Mouse (Mus musculus) midbrain, postnatal 0 days (tissue): ENCODE results near the gene Rapgefl1. TPM values are rescaled to one million over a fixed set of nuclear protein-coding genes. Genes with fewer than 3 reads are reported as not detected.

ENCODE experiments used
- ATAC-seq: fragments of 200-750 bp; cut with Nextera tagmentation; 2 replicates; pipeline ENCODE4 v1.8.0; 2017; ENCODE audit warnings: moderate number of reproducible peaks, mild to moderate bottlenecking, moderate TSS enrichment, moderate library complexity; ENCODE audit not compliant: low FRiP score
- DNase-seq: peaks from one replicate; pipeline ENCODE4 v3.0.0-alpha.2; 2015; ENCODE audit warnings: low spot score
- H3K27ac ChIP-seq: fragments of 300-500 bp; sonication (generic); 2 replicates; pipeline ENCODE4 v1.5.1; 2014; ENCODE audit warnings: low read depth, mild to moderate bottlenecking, low read length, mixed read lengths
- H3K27me3 ChIP-seq: fragments of 300-500 bp; sonication (generic); 2 replicates; pipeline ENCODE4 v1.6.1; 2014; ENCODE audit warnings: low read length, control low read depth, mixed read lengths; ENCODE audit not compliant: insufficient read depth
- H3K36me3 ChIP-seq: fragments of 300-500 bp; sonication (generic); 2 replicates; pipeline ENCODE4 v1.6.1; 2014; ENCODE audit warnings: low read length, control low read depth, mixed read lengths; ENCODE audit not compliant: insufficient read depth
- H3K4me1 ChIP-seq: fragments of 300-500 bp; sonication (generic); 2 replicates; pipeline ENCODE4 v1.6.1; 2014; ENCODE audit warnings: mild to moderate bottlenecking, control low read depth, antibody characterized with exemption, low read length, mixed read lengths; ENCODE audit not compliant: insufficient read depth
- H3K4me2 ChIP-seq: fragments of 300-500 bp; sonication (generic); 2 replicates; pipeline ENCODE4 v1.6.1; 2014; ENCODE audit warnings: low read depth, mild to moderate bottlenecking, low read length, mixed read lengths; ENCODE audit not compliant: poor library complexity, severe bottlenecking
- H3K4me3 ChIP-seq: fragments of 300-500 bp; sonication (generic); 2 replicates; pipeline ENCODE4 v1.5.1; 2014; ENCODE audit warnings: low read depth, mild to moderate bottlenecking, low read length, moderate library complexity
- H3K9ac ChIP-seq: fragments of 300-500 bp; sonication (generic); replicated peaks from 2 replicates; pipeline ENCODE4 v1.6.1; 2014; ENCODE audit warnings: mild to moderate bottlenecking, low read length, moderate library complexity, mixed read lengths; ENCODE audit not compliant: poor library complexity, severe bottlenecking
- H3K9me3 ChIP-seq: fragments of 300-500 bp; sonication (generic); 2 replicates; pipeline ENCODE4 v1.6.1; 2016; ENCODE audit warnings: low read length, control low read depth
- CTCF ChIP-seq: IDR thresholded peaks from 2 replicates; pipeline ENCODE4 v1.5.1; 2016; ENCODE audit warnings: antibody characterized with exemption, mild to moderate bottlenecking
- WGBS: fragments of 180-500 bp; shearing (Covaris S2); extraction: QIAGEN DNeasy Blood & Tissue Kit; methylation state at CpG from one replicate; pipeline ENCODE4 v1.1.7; 2014; 5-methylcytosine and 5-hydroxymethylcytosine counted together
- polyA plus RNA-seq: library from polyadenylated mRNA; unstranded; fragments of >200 nt; fragmentation: Nextera tagmentation; extraction: Ambion mirVana; gene quantifications from 2 replicates; pipeline ENCODE4 v1.2.1, GENCODE M21; 2015
- total RNA-seq: library from RNA; depleted of rRNA; stranded (reverse); fragments of >200 nt; gene quantifications from 2 replicates; pipeline ENCODE4 v1.2.3, GENCODE M21; 2014

The Rapgefl1 gene
- total and polyA plus RNA-seq, 2 experiments from 2014 or later, result 10.9 to 39.0 TPM

DNA sequence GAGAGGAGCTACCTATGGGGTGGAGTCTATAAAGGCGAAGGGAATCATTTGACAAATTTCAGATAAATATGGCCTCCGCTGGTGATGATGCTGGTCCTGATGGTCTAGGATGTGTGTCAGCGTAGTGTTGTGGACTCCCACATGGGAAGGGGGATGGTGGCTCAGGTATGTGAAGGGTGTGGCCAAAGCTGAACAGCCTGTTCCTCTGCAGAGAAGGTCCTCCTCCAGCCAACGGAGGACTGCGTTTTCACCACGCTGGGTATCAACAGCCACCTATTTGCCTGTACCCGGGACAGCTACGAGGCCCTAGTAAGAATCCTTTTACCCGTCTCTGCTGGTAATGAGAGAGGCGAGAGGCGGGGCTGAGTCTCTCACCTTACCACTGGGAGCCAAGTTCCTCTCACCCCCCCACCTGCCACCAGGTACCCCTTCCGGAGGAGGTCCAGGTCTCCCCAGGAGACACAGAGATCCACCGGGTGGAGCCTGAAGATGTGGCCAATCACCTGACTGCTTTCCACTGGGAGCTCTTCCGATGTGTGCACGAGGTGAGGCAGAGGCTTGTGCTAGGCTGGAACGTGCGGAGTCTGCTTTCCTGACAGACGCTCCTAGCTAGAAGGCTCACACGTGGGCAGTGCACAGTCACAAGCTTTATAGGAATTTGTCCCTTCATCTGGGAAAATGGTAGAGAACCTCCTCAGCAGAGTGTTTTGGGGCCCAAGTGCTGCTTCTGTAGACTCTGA, 10.4 kb downstream of the Rapgefl1 start:
- ATAC-seq (no peak), DNase-seq (no peak)
- no peak for TF ChIP-seq CTCF
- no peaks in the 10 kb centered on the region for H3K27me3 ChIP-seq
- H3K36me3 ChIP-seq, result peaks cover 26% of the 10 kb centered on the region
- no peak overlapping the region for H3K4me3 ChIP-seq
- H3K4me1 ChIP-seq, result peaks cover 7% of the 10 kb centered on the region; the same call in 1 of the 2 replicates
- no peak overlapping the region for H3K4me2 ChIP-seq
- H3K27ac ChIP-seq, result no peak overlapping the region
- 76% methylated on average over 19 of the region's 19 CpGs for WGBS
- no peak overlapping the region for H3K9ac ChIP-seq
- H3K9me3 ChIP-seq, result no peaks in the 10 kb centered on the region

DNA sequence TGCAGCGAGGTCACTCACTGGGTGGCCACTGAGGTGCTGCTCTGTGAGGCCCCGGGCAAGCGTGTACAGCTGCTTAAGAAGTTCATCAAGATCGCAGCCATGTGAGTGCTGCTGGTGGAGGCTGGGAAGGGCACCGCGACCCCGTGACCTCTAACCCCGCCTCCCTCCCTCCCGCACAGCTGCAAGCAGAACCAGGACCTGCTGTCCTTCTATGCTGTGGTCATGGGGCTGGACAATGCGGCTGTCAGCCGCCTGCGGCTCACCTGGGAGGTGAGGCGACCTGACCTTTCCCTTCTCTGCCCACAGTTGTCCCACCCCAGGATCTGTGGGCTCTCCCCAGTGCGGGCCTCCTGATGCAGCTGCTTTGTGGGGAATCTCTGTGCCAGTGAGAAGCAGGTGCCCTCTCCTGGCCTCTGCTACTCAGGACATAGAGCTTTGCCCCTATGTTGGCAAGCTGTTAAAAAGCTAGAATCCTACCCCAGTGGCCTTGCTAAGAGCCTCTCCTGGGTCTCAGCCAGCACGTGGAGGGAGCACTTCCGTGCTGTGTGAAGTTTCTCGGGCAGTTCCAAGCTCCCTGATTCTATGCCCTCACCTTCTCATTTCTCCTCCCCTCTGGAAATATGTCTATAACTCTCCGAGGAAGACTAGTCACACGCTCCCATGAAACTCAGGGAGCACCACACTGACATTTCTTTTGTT, 12.8 kb downstream of the Rapgefl1 start:
- Histone ChIP-seq H3K36me3 (peaks cover 26% of the 10 kb centered on the region), H3K4me3 (no peak overlapping the region), H3K9ac (no peak overlapping the region), H3K27ac (no peak overlapping the region), H3K4me2 (no peak overlapping the region), H3K9me3 (no peaks in the 10 kb centered on the region), H3K27me3 (no peaks in the 10 kb centered on the region), H3K4me1 (peaks cover 7% of the 10 kb centered on the region; the same call in 1 of the 2 replicates)
- no peak for ATAC-seq
- DNase-seq, result peak; percentile 48
- no peak for TF ChIP-seq CTCF
- WGBS, result 10% methylated on average over 18 of the region's 19 CpGs

- H3K9ac ChIP-seq, result 0 out of 2 replicates have a peak overlapping the region, but pooled peaks have one; percentile 13
- 0 out of 2 replicates have a peak, but pooled peaks have one; percentile 29 for ATAC-seq
These were observed 13.8 kb downstream of the Rapgefl1 start for GRCm38 (mm10) chr11:98850100-98851093.

DNA sequence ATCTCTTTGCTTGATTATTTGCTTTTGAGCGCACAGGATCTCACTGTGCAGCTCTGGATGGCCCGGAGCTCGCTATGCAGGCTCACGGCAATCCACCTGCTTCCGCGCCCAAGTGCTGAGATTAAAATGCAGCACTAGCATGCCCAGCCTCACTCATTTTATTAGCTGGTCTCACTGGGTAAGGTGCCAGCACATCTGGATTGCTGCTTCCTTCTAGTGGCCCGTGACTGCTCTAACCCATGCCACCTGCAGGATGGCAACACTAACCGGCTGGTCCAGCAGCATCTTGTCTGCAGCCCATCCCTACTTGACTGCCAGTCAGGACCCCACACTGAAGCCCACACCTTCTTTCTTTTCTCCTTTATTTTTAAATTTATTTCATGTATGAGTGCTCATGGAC, 17.5 kb downstream of the Rapgefl1 start:
- Histone ChIP-seq H3K4me2 (no peak overlapping the region), H3K36me3 (peaks cover 16% of the 10 kb centered on the region), H3K27ac (no peak overlapping the region), H3K4me1 (peaks cover 7% of the 10 kb centered on the region; the same call in 1 of the 2 replicates), H3K4me3 (no peak overlapping the region), H3K27me3 (no peaks in the 10 kb centered on the region), H3K9ac (no peak overlapping the region), H3K9me3 (no peaks in the 10 kb centered on the region)
- 87% methylated on average over 8 of the region's 8 CpGs for WGBS
- no peak for TF ChIP-seq CTCF
- ATAC-seq (no peak), DNase-seq (no peak)

More at GRCm38 (mm10) chr11:98850100-98851093, 13.8 kb downstream of the Rapgefl1 start:
- peak; percentile 80 for DNase-seq
- H3K27ac ChIP-seq, result no peak overlapping the region
- no peak for TF ChIP-seq CTCF
- no peaks in the 10 kb centered on the region for H3K27me3 ChIP-seq
- 57% methylated on average over 26 of the region's 26 CpGs for WGBS
- H3K9me3 ChIP-seq, result no peaks in the 10 kb centered on the region
- peak overlapping the region; percentile 22 for H3K4me2 ChIP-seq
- 0 out of 2 replicates have a peak overlapping the region, but pooled peaks have one; percentile 3 for H3K4me3 ChIP-seq
- peaks cover 7% of the 10 kb centered on the region; the same call in 1 of the 2 replicates for H3K4me1 ChIP-seq
- H3K36me3 ChIP-seq, result peaks cover 26% of the 10 kb centered on the region

GRCm38 (mm10) chr11:98854659-98855058, 18.1 kb downstream of the Rapgefl1 start:
- TF ChIP-seq CTCF, result no peak
- H3K4me1 ChIP-seq, result peaks cover 7% of the 10 kb centered on the region; the same call in 1 of the 2 replicates
- H3K9me3 ChIP-seq, result no peaks in the 10 kb centered on the region
- H3K36me3 ChIP-seq, result peaks cover 13% of the 10 kb centered on the region
- no peaks in the 10 kb centered on the region for H3K27me3 ChIP-seq
- no peak overlapping the region for H3K4me2 ChIP-seq
- ATAC-seq (no peak), DNase-seq (no peak)
- no peak overlapping the region for H3K4me3 ChIP-seq
- no peak overlapping the region for H3K27ac ChIP-seq
- 98% methylated on average over 2 of the region's 2 CpGs for WGBS
- H3K9ac ChIP-seq, result no peak overlapping the region
